Comparison of ENCODE assay signal across 8 mouse cellular contexts in genomic region chr10:84533912-84534671, GRCm38 (mm10). TPM values are rescaled to one million over a fixed set of nuclear protein-coding genes. Genes with fewer than 3 reads are reported as not detected.
DNase-seq lines count a peak whose midpoint lies in the region; ATAC-seq and TF ChIP-seq lines count a peak whose summit lies in the region.

TSS of gene Ckap4 (minus strand) at chr10:84534062.

- peak within 1 kb of the TSS; percentile 93 for H3K27ac ChIP-seq in embryonic facial prominence, embryonic 12.5 days
- peak within 1 kb of the TSS; percentile 58 for H3K27ac ChIP-seq in kidney, adult 2 months (ENCODE audit: insufficient read depth, low read depth, low read length)
- H3K27ac ChIP-seq in liver, embryonic 11.5 days (ENCODE audit: low read depth, low read length), result peak within 1 kb of the TSS; percentile 38

- H3K4me1 ChIP-seq in embryonic facial prominence, embryonic 12.5 days, result peaks cover 35% of the 10 kb centered on the region
- no peaks in the 10 kb centered on the region; the same call in 1 of the 2 replicates for H3K4me1 ChIP-seq in kidney, adult 2 months (ENCODE audit: control insufficient read depth, insufficient read depth, low read length)
- H3K4me1 ChIP-seq in liver, embryonic 11.5 days (replicated peaks; ENCODE audit: control insufficient read depth, insufficient read depth, low read length), result peaks cover 3% of the 10 kb centered on the region

- TF ChIP-seq CTCF in C2C12 (IDR thresholded peaks at IDR 0.05; ENCODE audit: control insufficient read depth, insufficient read depth, insufficient read length), result no peak
- TF ChIP-seq CTCF in kidney, adult 2 months (conservative IDR thresholded peaks at IDR 0.05; ENCODE audit: insufficient read depth, insufficient read length, low read depth, low read length), result no peak

- peaks cover 29% of the 10 kb centered on the region for H3K36me3 ChIP-seq in C2C12 (ENCODE audit: control insufficient read depth, insufficient read depth)
- H3K36me3 ChIP-seq in embryonic facial prominence, embryonic 12.5 days, result peaks cover 11% of the 10 kb centered on the region; the same call in 1 of the 2 replicates
- H3K36me3 ChIP-seq in kidney, adult 2 months (ENCODE audit: control insufficient read depth, insufficient read depth, low read length), result no peaks in the 10 kb centered on the region
- no peaks in the 10 kb centered on the region for H3K36me3 ChIP-seq in liver, embryonic 11.5 days (ENCODE audit: control insufficient read depth, insufficient read depth, low read length)
- H3K36me3 ChIP-seq in myocyte (ENCODE audit: control insufficient read depth, insufficient read depth), result peaks cover 5% of the 10 kb centered on the region

- peak within 1 kb of the TSS; percentile 99 for H3K9ac ChIP-seq in embryonic facial prominence, embryonic 12.5 days
- peak within 1 kb of the TSS; percentile 63 for H3K9ac ChIP-seq in liver, embryonic 11.5 days (ENCODE audit: low read depth, low read length)

- peaks cover 43% of the 10 kb centered on the region for H3K79me3 ChIP-seq in C2C12 (ENCODE audit: low read depth)

- peak within 1 kb of the TSS; percentile 84 for H3K4me3 ChIP-seq in C2C12 (ENCODE audit: insufficient read depth, poor library complexity, severe bottlenecking)
- peak within 1 kb of the TSS; percentile 92 for H3K4me3 ChIP-seq in embryonic facial prominence, embryonic 12.5 days
- peak within 1 kb of the TSS; percentile 63 for H3K4me3 ChIP-seq in kidney, adult 2 months (ENCODE audit: insufficient read depth, low read depth, low read length)
- peak within 1 kb of the TSS; percentile 78 for H3K4me3 ChIP-seq in liver, embryonic 11.5 days (ENCODE audit: low read depth, low read length)
- H3K4me3 ChIP-seq in myocyte, result peak within 1 kb of the TSS; percentile 68

- H3ac ChIP-seq in C2C12 (ENCODE audit: control insufficient read depth, insufficient read length, low read depth) (peak within 1 kb of the TSS; percentile 92), myocyte (ENCODE audit: control insufficient read depth, insufficient read length) (peak within 1 kb of the TSS; percentile 46)

- H3K9me3 ChIP-seq in embryonic facial prominence, embryonic 12.5 days, result no peaks in the 10 kb centered on the region
- H3K9me3 ChIP-seq in liver, embryonic 11.5 days (ENCODE audit: control insufficient read depth, low read length), result no peaks in the 10 kb centered on the region

- under 1% methylated on average over 27 of the region's 64 CpGs for WGBS in embryonic facial prominence, embryonic 12.5 days
- 5% methylated on average over 49 of the region's 64 CpGs for WGBS in kidney, adult 2 months
- WGBS in liver, embryonic 11.5 days, result 2% methylated on average over 50 of the region's 64 CpGs

- H3K4me2 ChIP-seq in embryonic facial prominence, embryonic 12.5 days (replicated peaks), result peak within 1 kb of the TSS; percentile 63
- H3K4me2 ChIP-seq in liver, embryonic 11.5 days, result peak within 1 kb of the TSS; percentile 81
- H3K4me2 ChIP-seq in myocyte (ENCODE audit: low read depth), result peak within 1 kb of the TSS; percentile 92

- TF ChIP-seq POLR2A in kidney, adult 2 months (IDR thresholded peaks at IDR 0.05; ENCODE audit: low read depth, low read length), result no peak
- peak; percentile 74 for TF ChIP-seq POLR2A in myocyte (IDR thresholded peaks at IDR 0.05; ENCODE audit: insufficient read length, low read depth)

- H3K79me2 ChIP-seq in C2C12 (ENCODE audit: control insufficient read depth, insufficient read depth), result peaks cover 47% of the 10 kb centered on the region
- H3K79me2 ChIP-seq in myocyte (ENCODE audit: control insufficient read depth, insufficient read depth), result peaks cover 38% of the 10 kb centered on the region

- no peaks in the 10 kb centered on the region for H3K27me3 ChIP-seq in C2C12 (ENCODE audit: control insufficient read depth, insufficient read depth, insufficient read length)
- no peaks in the 10 kb centered on the region for H3K27me3 ChIP-seq in embryonic facial prominence, embryonic 12.5 days
- H3K27me3 ChIP-seq in kidney, adult 2 months (replicated peaks; ENCODE audit: control insufficient read depth, insufficient read depth, low read length), result no peaks in the 10 kb centered on the region
- peaks cover 29% of the 10 kb centered on the region for H3K27me3 ChIP-seq in liver, embryonic 11.5 days (replicated peaks; ENCODE audit: control insufficient read depth, insufficient read depth, low read length)
- no peaks in the 10 kb centered on the region for H3K27me3 ChIP-seq in myocyte (ENCODE audit: control insufficient read depth, insufficient read depth, insufficient read length)

- DNase-seq in adrenal gland, postnatal 10 days, result peak; percentile 85
- DNase-seq in heart, adult 8-10 months (ENCODE audit: low spot score), result peak; percentile 47
- peak; percentile 74 for DNase-seq in kidney, adult 2 months
- peak; percentile 70 for DNase-seq in liver, embryonic 11.5 days (ENCODE audit: low spot score)
- peak; percentile 68 for DNase-seq in testis, postnatal 14 days (ENCODE audit: low spot score)

- ATAC-seq in embryonic facial prominence, embryonic 12.5 days (ENCODE audit: insufficient number of reproducible peaks, insufficient read depth, low FRiP score, low TSS enrichment), result peak; percentile 79
- ATAC-seq in liver, embryonic 11.5 days (replicated peaks; ENCODE audit: low FRiP score), result peak; percentile 77

TF ChIP-seq in C2C12, 6 proteins besides CTCF, POLR2A, EP300 and RAD21:
- no peak for TF ChIP-seq MYOG (IDR thresholded peaks at IDR 0.05; ENCODE audit: control insufficient read depth, extremely low read depth, insufficient read length)
- no peak for TF ChIP-seq FOSL1 (IDR thresholded peaks at IDR 0.05; ENCODE audit: insufficient read depth, low read length, poor library complexity, severe bottlenecking)
- no peak for TF ChIP-seq MAX (IDR thresholded peaks at IDR 0.05)
- TF ChIP-seq USF1 (IDR thresholded peaks at IDR 0.05; ENCODE audit: low read depth), result no peak
- no peak for TF ChIP-seq MYOD1 (IDR thresholded peaks at IDR 0.05; ENCODE audit: control insufficient read depth, insufficient read length, low read depth)
- no peak for TF ChIP-seq CEBPB (IDR thresholded peaks at IDR 0.05; ENCODE audit: low read depth)

TF ChIP-seq in myocyte, 11 proteins besides CTCF, POLR2A, EP300 and RAD21:
- no peak for TF ChIP-seq MYOD1 (IDR thresholded peaks at IDR 0.05; ENCODE audit: control insufficient read depth in 1 of 3, insufficient read length in 2 of 3, low read depth in 2 of 3)
- no peak for TF ChIP-seq TCF12 (IDR thresholded peaks at IDR 0.05; ENCODE audit: insufficient read depth, poor library complexity, severe bottlenecking)
- TF ChIP-seq MYOG (IDR thresholded peaks at IDR 0.05; ENCODE audit: control insufficient read depth in 1 of 3, insufficient read depth in 1 of 3, insufficient read length in 2 of 3, low read depth in 2 of 3), result peak in 1 of 3 experiments; percentile 40
- TF ChIP-seq POLR2AphosphoS2 (IDR thresholded peaks at IDR 0.05; ENCODE audit: insufficient read length, low read depth), result peak; percentile 83
- no peak for TF ChIP-seq E2F4 (IDR thresholded peaks at IDR 0.05; ENCODE audit: insufficient read depth)
- no peak for TF ChIP-seq CEBPB (IDR thresholded peaks at IDR 0.05; ENCODE audit: insufficient read depth, poor library complexity, severe bottlenecking)
- TF ChIP-seq TCF3 (IDR thresholded peaks at IDR 0.05; ENCODE audit: insufficient read length, low read depth), result no peak

RNA-seq across cellular contexts. Expression of gene Ckap4, which starts in this region (rescaled TPM):
- polyA plus RNA-seq in C2C12 (2012; fragmentation: generic; extraction: Trizol), result 106 TPM
- 10 to 100 TPM; 62.1 to 65.7 TPM for total RNA-seq in adrenal gland, postnatal 10 days (2021)
- polyA plus RNA-seq in embryonic facial prominence, embryonic 12.5 days (2016; fragmentation: Nextera tagmentation; extraction: Ambion mirVana), result 113 and 117 TPM in 2 replicates
- 10 to 100 TPM; 18.2 to 26.3 (median 22.8) TPM for total RNA-seq in heart, adult 8-10 months (2022)
- 6.5 and 7.8 TPM in 2 replicates for polyA plus RNA-seq in kidney, adult 2 months (2012; rRNA removed)
- polyA plus RNA-seq in liver, embryonic 11.5 days (2014; fragmentation: Nextera tagmentation; extraction: Ambion mirVana), result 39.4 and 41.5 TPM in 2 replicates
- 58.8 TPM for polyA plus RNA-seq in myocyte (2012; fragmentation: generic; extraction: Trizol)

Comparison
In these comparisons a context has a peak if more than half of its experiments do, and no peak if none do; other contexts are left out.
1. Peak in every context shown above with its lines: DNase-seq, ATAC-seq, H3K4me3 ChIP-seq and H3K27ac ChIP-seq.
2. H3K27ac ChIP-seq: peak in every context shown above with its lines; median percentile 93 in embryonic facial prominence, embryonic 12.5 days; 58 in kidney, adult 2 months; 38 in liver, embryonic 11.5 days.